Mouse (Mus musculus): ENCODE data around the gene Tsc2.

Gene Tsc2

DNA sequence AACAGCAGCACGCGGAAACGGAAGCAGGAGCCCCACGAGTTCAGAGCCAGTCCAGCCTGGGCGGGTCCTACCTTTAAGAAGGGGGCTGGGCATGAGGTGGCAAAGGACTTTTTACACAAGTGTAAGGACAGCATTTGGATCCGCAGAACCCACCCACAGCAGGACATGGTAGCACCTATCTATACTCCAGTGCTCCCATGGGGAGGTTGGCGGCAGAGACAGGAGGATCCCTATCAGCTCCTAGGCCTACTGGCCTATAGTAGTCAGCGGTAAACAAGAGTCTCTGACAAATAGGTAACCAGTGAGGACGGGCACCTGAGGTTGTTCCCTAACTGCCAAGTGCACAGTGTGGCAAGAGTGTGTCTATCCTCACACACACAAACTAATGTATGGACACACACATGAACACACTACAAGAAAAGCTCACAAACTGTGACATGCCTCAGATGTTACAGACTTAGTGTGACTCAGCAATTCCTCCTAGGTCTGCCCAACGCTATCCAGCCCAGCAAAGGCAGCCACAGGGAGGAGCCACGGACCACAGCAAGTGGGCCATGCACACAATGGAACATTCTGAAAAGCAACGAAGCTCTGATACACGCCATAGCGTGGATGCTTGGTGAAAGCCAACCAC lies 14.8 kb downstream of the Tsc2 start:
- in situ Hi-C loops (cut with MboI; ENCODE audit: unreplicated experiment in 2 of 2), result no loop called here

DNA sequence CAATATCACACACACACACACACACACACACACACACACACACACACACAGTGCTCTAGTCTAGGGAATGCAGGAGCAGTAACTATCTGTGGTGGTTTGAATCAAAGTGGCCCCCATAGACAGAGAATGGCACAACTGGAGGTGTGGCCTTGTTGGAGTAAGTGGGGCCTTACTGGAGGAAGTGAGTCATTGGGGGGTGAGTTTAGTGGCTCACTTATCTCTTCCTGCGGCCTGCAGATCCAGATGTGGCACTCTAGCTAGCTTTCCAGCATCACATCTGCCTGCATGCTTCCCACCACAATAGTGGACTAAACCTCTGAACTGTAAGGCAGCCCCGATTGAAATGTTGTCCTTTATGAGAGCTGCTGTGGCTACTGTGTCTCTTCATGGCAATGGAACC lies 21.7 kb downstream of the Tsc2 start:
- in situ Hi-C loops (cut with MboI; ENCODE audit: unreplicated experiment in 2 of 2), result no loop called here

DNA sequence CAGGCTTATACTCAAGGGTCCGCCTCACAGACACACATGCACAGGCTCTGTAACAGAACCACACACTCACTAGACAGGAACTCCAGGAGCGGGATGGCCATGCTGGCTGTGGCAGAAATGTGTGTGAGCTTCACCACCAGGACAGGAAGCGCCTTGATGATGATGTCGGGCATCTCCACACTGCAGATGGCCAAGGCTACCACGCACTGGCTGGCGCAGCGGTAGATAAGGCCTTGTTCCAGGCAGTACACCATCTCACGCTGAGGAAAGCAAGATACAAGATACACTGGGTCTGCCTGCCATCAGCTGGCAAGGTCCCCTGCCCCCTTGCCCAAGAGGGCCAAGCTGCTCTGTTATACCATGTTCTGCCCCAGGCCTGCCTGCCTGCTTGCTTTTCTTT lies 23.6 kb downstream of the Tsc2 start:
- in situ Hi-C loops (cut with MboI; ENCODE audit: unreplicated experiment in 2 of 2), result no loop called here

DNA sequence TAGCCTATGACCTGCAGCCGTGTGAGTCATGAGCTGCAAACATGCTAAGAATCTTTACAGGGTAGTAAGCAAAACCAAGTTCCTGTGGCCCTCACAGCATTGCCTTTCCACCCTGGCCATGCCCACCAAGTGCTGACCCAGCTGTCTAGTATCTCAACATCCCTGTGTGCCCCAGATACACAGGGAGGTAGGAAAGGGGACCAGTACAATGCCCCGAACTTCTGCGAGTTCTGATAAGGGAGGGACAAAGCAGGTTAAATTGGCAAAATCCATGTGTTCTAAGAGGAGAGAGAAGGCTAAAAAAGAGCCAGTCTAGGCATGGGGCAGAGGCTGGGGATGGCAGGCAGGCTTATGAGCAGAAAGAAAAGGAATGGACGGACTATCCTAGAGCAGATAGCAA lies 24.1 kb downstream of the Tsc2 start:
- in situ Hi-C loops (cut with MboI; ENCODE audit: unreplicated experiment in 2 of 2), result no loop called here

DNA sequence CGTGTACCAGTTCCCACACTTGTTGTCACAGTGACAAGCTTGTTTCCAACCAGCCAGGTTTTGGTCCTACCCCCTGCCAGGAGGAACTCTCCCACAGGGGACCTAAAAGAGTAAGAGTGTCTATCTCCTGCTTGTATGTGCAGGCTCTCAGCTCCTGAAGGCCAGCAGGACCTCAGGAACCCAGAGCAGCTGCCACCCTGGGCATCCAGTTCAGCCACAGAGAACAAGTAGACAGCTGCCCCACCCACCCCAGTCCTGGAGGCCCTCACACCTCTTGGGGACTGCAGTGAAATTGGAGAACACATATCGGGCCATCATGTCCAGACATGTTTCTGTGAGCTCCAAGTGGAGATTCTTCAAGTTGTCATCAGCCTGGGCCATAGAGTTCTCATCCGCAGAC lies 27.9 kb downstream of the Tsc2 start:
- in situ Hi-C loops (cut with MboI; ENCODE audit: unreplicated experiment in 2 of 2), result no loop called here

DNA sequence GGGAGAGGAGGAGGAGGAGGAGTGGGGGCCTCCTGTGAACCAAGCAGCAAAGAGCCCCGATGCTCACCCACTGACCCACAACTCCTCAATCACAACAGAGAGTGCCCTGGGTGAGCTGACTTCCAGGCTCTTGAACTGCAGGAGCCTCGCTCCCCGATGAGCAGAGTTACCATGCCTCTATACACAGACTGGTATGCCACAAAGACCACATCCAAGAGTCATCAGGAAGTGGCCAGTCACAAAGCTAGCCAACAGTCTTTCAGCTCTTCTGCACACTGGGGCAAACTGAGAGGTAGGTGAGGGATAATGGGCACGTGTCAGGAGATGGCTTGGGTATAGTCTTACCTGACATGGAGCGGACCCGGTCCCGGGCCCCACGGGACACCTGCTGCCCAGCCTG lies 28.5 kb downstream of the Tsc2 start:
- in situ Hi-C loops (cut with MboI; ENCODE audit: unreplicated experiment in 2 of 2), result no loop called here

DNA sequence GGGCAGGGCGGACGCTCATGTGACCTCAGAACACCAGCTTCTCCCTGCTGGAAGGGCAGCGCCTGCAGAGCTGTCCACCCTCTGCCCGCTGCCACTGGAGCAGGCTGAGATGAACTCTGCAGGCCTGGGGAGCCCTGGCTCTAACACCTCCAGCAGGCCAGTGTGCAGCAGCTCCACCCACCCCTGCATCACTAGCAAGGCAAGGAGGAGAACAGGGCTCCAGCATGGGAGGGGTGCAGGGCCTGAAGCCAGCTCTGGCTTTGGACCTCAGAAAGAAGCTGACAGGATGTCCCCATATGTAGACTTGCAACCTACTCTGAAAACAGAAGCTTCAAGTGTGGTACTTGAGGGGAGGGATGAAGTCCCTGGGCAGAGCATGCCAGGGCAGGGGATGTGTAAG lies 31.9 kb downstream of the Tsc2 start:
- in situ Hi-C loops (cut with MboI; ENCODE audit: unreplicated experiment in 2 of 2), result no loop called here

DNA sequence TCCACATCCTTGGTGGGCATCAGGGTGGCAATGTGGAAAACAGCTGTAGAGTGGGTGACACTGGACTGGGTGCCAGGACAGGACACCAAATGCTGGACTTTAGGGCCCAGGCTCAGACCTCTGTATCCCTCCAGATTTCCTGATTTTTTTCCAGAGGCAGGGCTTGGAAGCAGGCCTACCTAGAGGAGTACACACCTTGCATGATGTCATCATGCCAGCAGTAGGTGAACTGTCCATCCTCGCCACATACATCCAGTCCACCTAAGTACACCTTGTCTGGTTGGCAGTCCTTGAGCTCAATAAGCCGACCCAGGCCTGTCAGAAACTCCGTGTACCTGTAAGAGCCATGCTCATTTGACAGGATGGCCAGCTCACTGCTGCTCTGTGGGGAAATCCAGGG lies 34.4 kb downstream of the Tsc2 start:
- in situ Hi-C loops (cut with MboI; ENCODE audit: unreplicated experiment in 2 of 2), result no loop called here

DNA sequence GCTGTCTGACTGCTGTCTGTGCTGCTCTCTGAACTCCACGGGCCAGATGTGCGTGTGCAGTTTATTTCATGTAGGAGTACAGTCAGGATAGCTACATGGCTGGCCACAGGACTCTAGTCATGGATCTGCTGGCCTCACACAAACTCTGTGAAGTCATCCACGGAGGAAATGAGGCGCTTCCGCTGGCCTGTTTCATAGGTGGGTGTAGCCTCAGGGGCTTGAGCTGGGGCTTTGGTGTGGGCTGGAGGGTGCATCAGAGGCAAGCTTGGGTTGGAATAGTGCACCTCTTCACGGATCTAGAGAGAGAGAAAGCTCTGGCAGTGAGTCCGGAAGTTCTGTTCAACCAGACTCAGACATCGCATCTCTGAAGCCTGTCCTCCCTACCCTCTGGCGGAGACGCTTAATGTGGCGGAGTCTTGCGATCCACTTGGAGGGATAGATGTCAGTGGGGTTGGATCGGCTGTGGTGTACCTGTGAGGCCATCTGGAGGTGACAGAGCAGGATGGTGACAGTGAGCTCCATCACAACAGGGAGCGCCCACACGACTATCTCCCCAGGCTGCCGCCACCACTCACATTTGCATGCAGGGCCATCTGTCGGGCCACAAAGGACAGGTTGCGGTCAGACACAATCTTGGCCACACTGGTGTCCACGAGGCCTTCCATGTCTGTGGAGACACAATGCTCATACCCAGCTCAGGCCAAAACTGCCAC lies 35.8 kb downstream of the Tsc2 start:
- in situ Hi-C loops (cut with MboI; ENCODE audit: unreplicated experiment in 2 of 2), result no loop called here

DNA sequence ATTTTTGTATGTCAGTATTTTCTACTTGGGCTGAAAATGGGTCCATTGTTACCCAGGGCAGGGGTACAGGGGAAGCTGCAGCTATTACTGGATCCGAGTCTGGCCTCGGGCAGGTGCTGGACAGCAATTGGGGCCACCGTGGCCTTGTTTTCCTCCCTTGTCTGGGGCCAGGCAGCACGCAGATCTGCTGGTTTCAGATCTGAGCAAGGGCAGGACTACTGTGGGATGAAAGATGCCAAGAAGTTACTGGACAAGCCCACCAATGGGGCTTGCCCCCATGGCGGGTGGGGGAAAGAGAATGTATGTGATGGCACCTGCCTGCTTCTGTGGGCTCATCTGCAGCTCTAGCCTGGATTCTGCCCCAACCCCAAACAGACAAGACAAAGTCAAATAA lies 36.4 kb downstream of the Tsc2 start:
- in situ Hi-C loops (cut with MboI; ENCODE audit: unreplicated experiment in 2 of 2), result no loop called here

DNA sequence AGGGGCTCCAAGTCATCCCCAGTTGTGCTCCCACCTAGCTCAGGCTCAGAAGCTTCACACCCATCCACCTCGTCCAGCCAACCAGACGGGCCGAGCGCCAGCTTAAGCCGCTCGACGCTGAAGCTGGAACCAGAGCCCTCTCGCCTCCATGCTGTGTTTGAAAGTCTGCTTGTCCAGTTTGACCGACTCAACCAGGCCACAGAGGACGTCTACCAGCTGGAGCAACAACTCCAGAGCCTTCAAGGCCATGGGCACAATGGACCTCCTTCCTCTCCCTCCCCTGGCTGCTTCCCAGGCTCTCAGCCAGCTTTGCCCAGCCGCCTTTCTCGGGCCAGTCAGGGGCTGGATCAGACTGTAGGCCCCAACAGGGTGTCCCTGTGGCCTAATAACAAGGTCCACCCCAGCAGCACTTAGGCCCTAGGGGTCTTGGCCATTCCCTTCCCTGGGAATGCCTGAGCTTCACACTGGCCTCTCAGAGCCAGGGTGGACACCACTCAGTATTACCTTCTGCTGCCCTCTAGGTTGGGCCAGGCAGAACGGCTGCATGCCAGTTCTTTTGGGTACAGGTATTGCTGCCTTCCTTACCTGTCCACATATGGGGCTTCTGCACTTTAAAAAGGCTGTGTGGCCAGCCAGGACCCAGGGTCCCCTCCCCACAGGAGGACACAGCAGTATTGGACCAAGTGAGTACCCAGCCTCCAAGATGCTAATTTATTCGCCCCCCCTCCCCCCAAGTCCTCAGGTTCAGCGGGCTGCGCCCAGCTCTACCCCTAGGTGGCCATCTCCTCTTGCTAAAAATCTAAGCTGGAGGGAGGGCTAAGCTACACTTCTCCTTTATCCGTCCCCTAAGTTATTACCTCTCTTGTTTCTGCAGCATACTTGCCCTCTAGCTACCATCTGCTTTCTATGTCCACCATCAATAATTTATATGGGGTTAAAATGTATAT lies 37.0 kb downstream of the Tsc2 start:
- in situ Hi-C loops (cut with MboI; ENCODE audit: unreplicated experiment in 2 of 2), result no loop called here

DNA sequence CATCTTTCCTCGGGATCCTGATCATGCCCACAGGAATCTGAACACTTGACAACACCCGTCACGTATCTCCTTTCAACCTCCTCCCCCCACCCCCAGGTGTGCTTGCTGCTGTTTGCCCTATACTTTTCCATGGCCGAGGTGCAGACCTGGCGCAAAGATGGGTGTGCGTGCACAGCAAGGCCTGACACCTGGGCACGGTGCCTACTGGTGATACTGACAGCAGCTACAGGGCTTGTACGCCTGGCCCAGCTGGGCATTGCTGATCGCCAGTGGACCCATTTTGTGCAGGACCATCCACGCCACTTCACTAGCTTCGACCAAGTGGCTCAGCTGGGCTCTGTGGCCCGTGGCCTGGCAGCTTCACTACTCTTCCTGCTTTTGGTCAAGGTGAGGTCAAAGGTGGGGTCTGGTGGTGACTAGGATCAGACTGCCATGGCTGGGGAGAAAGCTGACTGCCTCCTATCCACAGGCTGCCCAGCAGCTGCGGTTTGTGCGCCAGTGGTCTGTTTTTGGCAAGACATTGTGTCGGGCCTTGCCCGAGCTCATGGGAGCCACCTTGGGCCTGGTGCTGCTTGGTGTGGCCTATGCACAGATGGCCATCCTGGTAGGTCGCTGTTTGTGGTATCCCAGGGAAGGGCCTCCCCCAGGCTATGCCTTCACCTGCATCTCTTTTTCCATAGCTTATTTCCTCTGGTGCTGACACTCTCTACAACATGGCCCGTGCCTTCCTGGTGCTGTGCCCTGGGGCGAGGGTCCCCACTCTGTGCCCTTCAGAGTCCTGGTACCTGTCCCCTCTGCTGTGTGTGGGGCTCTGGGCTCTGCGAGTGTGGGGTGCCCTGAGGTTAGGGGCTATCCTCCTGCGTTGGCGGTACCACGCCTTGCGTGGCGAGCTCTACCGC lies 38.2 kb downstream of the Tsc2 start:
- in situ Hi-C loops (cut with MboI; ENCODE audit: unreplicated experiment in 2 of 2), result no loop called here

DNA sequence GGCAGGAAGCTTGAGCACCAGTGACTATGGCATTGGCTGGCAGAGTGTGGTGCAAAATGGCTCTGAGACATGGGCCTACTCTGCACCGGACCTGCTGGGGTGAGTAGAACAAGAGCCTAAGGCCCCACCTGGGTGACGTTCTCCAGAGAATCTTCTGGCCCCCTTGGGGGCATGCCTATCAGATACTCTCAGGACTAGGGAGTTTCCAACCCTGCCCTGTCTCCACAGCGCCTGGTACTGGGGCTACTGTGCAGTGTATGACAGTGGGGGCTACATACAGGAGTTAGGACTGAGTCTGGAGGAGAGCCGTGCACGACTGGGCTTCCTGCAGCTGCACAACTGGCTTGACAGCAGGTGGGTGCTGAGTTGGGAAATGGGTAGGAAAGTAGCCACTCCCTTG lies 39.2 kb downstream of the Tsc2 start:
- in situ Hi-C loops (cut with MboI; ENCODE audit: unreplicated experiment in 2 of 2), result no loop called here

DNA sequence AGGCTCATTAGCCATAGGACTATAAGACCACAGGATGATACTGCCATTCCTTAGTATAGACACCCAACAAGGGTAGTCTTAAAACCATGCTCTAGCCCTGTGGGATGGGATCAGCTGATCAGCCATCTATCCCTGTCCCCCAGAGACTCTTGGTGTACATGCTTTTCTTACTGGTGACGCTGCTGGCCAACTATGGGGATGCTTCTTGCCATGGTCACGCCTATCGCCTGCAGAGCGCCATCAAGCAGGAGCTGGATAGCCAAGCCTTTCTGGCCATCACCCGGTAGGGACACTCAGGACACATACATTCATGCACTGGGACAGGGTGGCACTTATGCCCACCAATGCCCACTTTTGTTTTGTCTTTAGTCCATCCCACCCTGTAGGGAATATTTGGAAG lies 40.7 kb downstream of the Tsc2 start:
- in situ Hi-C loops (cut with MboI; ENCODE audit: unreplicated experiment in 2 of 2), result no loop called here

DNA sequence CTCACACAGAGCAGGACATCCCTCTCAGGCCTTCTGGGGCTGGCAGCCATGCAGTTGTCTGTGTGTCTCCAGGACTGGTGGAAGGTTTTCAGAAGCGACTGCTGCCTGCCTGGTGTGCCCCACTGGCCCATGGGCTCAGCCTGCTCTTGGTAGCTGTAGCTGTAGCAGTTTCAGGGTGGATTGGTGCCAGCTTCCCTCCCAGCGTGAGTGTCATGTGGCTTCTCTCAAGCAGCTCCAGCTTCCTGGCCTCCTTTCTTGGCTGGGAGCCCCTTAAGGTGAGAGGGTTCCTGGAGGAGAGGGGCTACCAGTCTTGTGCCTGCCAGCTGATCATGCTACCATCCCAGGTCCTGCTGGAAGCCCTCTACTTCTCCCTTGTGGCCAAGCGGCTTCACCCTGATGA lies 41.5 kb downstream of the Tsc2 start:
- in situ Hi-C loops (cut with MboI; ENCODE audit: unreplicated experiment in 2 of 2), result no loop called here

DNA sequence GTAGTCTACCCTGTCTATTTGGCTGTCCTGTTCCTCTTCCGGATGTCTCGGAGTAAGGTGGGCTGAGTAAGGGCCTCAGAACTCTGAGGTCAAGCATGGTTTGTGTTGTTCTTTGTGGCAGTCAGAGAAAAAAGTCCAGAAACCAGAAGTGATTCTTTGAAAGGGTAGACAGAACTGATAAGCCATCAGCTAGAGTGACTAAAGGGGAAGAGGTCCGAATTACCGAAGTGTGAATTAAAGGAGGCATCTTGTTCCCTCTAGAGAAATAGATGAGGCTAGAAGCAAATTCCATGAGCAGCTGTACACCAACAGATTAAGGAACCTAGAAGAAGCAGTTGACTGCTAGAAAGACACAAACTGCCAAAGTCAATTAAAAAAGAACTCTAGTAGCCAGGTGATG lies 45.9 kb downstream of the Tsc2 start:
- in situ Hi-C loops (cut with MboI; ENCODE audit: unreplicated experiment in 2 of 2), result no loop called here

DNA sequence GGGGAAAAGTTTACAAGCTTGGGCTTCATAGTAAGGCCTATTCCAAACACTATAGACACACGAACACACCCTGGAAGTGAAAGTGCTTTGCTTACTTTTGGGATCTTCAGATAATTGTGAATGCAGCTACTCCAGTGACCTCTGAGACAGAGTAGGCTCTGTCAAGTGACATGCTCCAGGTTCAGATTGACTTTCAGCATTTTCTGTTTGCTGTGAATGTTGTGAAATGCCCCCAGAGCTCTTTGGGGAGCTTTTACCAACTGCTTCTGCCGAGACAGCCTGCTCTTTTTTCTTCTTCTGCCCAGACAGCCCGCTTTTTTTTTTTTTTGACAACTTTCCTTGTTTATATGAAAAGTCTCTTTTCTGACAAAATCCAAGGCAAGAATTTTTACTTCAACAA lies 47.9 kb downstream of the Tsc2 start:
- in situ Hi-C loops (cut with MboI; ENCODE audit: unreplicated experiment in 2 of 2), result no loop called here

DNA sequence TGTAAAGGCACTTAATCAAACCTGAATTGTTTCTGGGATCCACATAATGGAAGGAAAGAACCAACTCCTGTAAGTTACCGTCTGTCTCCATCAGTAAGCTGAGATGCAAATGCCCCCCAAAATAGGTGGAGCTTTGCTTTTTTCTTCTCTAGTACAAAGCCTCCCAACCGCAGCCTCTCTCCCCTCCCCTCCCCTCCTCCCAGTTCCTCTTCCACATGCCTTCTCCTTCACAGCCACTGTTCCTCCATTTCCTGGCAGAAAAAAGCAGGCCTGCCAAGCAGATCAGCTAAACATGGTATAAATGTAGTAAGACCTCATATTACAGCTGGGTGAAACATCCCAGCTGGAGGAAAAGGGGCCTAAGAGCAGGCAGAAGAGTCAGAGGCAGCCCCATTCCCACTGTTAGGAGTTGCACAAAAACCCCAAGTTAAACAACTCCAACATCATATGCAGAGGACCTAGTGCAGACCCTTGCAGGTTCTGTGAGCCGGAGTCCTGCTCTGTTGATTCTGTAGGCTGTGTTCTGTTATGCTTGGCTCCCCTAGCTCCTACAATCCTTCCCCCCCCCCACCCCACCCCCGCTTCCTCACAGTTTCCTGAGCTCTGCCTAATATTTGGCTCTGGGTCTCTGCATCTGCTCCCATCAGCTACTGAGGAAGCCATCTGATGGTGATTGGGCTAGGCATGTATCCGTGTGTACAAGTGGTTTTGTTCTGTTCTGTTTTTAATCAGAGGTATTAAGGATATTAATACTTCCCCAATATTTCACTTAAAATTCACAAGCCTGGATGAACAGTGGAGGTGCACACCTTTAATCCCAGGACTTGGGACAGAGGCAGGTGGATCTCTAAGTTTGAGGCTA lies 48.6 kb downstream of the Tsc2 start:
- in situ Hi-C loops (cut with MboI; ENCODE audit: unreplicated experiment in 2 of 2), result no loop called here

DNA sequence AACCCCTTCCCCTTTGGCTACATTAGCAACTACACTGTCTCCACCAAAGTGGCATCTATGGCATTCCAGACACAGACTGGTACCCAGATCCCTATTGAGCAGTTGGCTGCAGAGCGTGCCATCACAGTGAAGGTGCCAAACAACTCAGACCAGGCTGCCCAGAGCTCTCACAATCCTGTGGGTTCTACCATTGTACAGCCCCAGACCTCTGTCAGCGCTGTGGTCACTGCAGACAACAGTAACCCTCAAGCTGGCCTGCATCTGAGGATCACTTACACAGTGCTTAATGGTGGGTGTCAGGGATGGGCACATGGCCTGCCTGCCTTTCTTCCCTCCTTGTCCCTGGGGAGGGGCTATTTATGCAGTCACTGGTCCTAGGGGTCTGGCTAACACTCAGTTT lies 52.1 kb downstream of the Tsc2 start:
- in situ Hi-C loops (cut with MboI; ENCODE audit: unreplicated experiment in 2 of 2), result no loop called here

DNA sequence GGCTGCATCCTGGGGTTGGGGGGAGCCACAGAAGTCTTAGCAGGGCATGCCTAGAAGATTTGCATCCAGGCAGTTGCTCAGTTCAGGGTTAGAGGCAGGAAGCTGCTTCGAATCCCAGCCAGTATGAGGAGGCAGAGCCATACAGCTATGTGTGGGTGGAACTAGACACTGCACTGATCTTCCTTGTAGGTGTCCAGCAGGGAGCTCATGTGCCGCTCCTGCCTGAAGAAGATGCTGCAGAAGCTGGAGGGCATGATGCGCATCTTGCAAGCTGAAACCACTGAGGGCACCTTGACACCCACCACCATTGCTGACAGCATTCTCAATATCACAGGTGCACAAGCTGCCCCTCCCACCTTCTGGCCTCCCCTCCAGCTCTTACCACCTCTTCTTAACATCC lies 52.9 kb downstream of the Tsc2 start:
- in situ Hi-C loops (cut with MboI; ENCODE audit: unreplicated experiment in 2 of 2), result no loop called here

Measured in v-Abl transformed pro-B cells (cell line).